Mouse (Mus musculus): ENCODE measurements around the gene Trim63. TPM values are rescaled to one million over a fixed set of nuclear protein-coding genes. Genes with fewer than 3 reads are reported as not detected.
"Not testable (repeated sequence)": the region's sequence is repeated elsewhere in the genome, so short reads cannot be mapped to it uniquely, and the experiment has no call there.

Trim63 gene
- 1.0 and 1.1 TPM in 2 replicates for polyA plus RNA-seq (2012; rRNA removed)

GRCm38 (mm10) chr4:134314876-134315275, at the start of gene Trim63:
Gene Trim63, plus strand, starts transcription at chr4:134315120.
- DNase-seq (ENCODE audit: low read depth) = no peak

GRCm38 (mm10) chr4:134265860-134266585, 48.9 kb upstream of the Trim63 start:
- DNase-seq (ENCODE audit: low read depth) = no peak

DNA sequence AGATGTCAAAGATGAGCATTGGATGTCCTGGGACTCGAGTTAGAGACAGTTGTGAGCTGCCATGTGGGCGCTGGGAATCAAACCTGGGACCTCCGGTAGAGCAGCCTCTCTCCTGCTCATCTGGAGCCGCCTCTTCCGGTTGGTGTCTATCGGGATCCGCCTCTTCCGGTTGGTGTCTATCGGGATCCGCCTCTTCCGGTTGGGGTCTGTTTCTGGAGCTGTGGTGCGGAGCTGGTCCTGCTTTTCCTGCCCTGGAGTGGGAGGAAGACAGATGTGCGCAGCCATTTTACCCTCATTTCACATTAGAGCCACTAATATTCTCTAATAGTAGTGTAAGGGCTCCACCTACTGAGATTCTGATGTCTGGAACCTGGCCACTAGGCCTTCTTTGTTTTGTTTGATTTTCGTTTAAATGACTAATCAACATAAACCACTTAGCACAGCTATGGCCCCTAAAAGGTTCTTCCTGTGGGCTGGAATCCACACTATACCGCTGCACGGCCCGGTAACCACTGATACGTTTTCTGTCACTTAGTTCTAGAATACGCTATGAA, 46.7 kb upstream of the Trim63 start:
- DNase-seq (ENCODE audit: low read depth) = no peak

GRCm38 (mm10) chr4:134269622-134270021, 45.3 kb upstream of the Trim63 start:
- not testable (repeated sequence) for DNase-seq (ENCODE audit: low read depth)

GRCm38 (mm10) chr4:134271979-134272378, 42.9 kb upstream of the Trim63 start:
- DNase-seq (ENCODE audit: low read depth) = no peak

- no peak for DNase-seq (ENCODE audit: low read depth)
Measured at GRCm38 (mm10) chr4:134272731-134273416, 42.0 kb upstream of the Trim63 start.

GRCm38 (mm10) chr4:134273417-134274345, 41.2 kb upstream of the Trim63 start:
- peak; percentile 68 for DNase-seq (ENCODE audit: low read depth)

- DNase-seq (ENCODE audit: low read depth) = no peak
Measured at GRCm38 (mm10) chr4:134284942-134285341, 30.0 kb upstream of the Trim63 start.

DNA sequence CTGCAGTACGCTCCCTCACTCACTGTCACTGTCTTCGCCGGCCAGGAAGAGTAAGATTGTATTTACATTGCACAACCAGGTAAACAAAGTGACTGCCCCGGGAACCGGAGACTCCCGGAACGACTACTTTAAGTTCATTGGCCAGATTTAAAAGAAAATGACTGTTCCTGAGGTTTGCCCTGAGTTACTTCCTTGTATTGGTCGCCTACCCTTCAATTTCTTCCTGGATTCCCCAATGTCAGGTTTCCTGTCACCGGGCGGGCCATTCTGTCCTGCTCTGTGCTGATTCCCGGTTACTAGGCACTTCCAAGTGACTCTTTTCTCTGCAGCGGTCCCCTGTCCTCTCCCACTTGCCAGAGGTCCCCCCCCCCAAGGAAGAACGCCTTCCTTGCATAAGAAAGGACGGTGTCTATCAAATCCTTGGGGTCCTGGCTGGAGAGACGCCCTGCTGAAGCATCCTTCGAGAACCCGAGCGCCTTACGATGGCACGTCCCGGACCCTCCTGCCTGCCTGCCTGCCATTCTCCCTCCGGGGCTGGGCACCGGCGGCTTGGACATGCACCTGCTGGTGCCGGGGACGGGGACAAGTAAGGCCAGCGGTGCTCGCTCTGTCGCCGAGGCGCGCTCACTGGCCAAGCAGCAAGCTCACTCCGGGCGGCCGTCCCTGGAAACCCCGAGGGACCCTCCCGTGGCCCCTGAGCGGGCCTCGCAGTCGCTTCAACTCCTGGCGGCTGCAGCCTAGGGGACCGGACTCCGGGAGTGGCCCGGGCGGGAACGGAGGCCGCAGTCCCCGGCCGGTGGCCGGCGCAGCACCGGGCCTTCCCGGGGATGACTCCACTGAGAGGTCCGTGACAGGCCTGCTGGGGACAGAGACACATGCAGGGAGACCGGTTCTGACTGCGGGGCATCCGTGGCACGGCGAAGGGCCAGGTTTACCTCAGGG, 28.4 kb upstream of the Trim63 start:
- DNase-seq (ENCODE audit: low read depth) = no peak

DNA sequence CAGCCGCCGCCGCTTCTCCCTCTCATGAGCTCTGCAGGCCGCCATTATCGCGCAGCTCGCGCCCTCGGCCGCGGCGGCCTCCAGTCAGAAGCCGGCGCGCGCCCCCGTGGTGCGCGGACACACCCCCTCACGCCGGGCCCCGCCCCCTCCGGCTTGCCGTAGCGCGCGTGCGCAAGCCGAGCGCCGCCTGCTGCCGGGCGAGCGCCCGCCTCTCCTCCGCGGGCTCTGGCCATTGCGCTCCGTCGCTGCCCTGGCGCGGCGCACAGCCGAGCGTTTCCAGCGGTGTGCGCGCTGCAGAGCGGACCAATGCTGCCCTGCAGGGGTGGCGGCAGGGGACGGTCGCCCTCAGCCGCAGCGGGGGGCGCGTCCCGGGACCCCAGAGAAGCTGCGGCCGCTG, 27.8 kb upstream of the Trim63 start:
- DNase-seq (ENCODE audit: low read depth) = no peak

GRCm38 (mm10) chr4:134287575-134288025, 27.3 kb upstream of the Trim63 start, which contains the start of gene Pdik1l:
Gene Pdik1l, minus strand, starts transcription at chr4:134287895.
- DNase-seq (ENCODE audit: low read depth) = no peak

GRCm38 (mm10) chr4:134288397-134289256, 26.3 kb upstream of the Trim63 start:
- DNase-seq (ENCODE audit: low read depth) = no peak

- DNase-seq (ENCODE audit: low read depth) = no peak
Measured at GRCm38 (mm10) chr4:134292067-134292466, 22.9 kb upstream of the Trim63 start.

- no peak for DNase-seq (ENCODE audit: low read depth)
Measured at GRCm38 (mm10) chr4:134293061-134293691, 21.7 kb upstream of the Trim63 start.

DNA sequence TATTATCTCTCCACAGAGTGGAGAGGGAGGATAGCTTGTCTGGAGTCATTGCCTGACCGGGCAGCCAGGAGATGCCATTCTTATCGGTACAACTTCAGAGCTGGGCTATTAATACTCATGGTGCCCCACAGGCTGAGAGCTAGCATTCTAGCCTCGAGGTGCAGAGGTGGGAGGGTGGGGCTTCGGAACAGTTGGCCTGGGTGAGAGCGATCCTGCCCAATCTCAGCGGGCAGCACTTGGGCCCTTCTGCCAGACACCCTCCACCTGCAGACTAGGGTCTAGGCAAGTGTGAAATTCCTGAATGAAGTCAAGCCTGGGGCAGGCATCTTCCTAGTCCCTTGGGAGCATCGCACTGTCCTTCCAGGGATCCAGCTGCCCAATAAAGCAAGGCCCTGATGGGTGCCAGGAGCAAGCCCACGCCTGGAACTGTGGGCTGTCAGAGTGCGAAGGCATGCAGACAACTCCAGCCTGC, 21.2 kb upstream of the Trim63 start:
- no peak for DNase-seq (ENCODE audit: low read depth)

DNA sequence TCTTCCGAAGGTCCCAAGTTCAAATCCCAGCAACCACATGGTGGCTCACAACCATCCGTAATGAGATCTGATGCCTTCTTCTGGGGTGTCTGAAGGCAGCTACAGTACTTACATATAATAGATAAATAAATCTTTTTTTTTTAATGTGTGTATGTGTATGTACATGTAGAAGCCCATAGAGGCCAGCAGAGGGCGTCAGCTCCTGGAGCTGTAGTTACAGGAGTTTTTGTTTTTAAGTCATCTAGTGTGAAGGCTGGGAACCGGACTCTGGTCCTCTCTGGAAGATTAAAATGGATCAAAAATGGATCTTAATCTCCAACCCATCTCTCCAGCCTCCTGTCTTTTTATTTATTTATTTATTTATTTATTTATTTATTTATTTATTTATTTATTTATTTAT, 18.8 kb upstream of the Trim63 start:
- not testable (repeated sequence) for DNase-seq (ENCODE audit: low read depth)

GRCm38 (mm10) chr4:134296523-134296922, 18.4 kb upstream of the Trim63 start:
- DNase-seq (ENCODE audit: low read depth) = no peak

DNA sequence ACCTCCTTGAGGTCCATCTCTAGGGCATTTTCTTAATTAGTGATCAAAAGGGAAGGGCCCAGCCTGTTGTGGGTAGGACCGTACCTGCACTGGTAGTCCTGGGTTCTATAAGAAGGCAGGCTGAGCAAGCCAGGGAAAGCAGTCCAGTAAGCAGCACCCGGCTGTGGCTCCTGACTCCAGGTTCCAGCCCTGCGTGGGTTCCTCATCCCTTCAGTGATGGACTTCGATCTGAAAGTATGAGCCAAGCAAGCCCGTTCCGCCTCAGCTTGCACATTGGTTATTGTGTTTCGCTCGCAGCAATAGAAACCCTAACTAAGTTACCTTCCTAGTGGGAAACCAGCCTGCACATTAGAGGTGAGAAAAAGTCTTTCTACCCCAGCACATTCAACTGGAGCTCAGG, 17.6 kb upstream of the Trim63 start:
- no peak for DNase-seq (ENCODE audit: low read depth)

Measured in gonadal fat pad, adult 2 months (tissue).